Mouse (Mus musculus): ENCODE results near the gene Usp38. TPM values are rescaled to one million over a fixed set of nuclear protein-coding genes. Genes with fewer than 3 reads are reported as not detected.
A peak's percentile ranks its signal among the peaks of the same experiment; 100 is the strongest.

The Usp38 gene
- polyA plus RNA-seq, 1 experiment from 2014 or later, result 17.0 TPM

- no peaks in the 10 kb centered on the region for H3K9me3 ChIP-seq (replicated peaks)
These were observed 53.6 kb downstream of the Usp38 start for GRCm38 (mm10) chr8:80961070-80961609.

DNA sequence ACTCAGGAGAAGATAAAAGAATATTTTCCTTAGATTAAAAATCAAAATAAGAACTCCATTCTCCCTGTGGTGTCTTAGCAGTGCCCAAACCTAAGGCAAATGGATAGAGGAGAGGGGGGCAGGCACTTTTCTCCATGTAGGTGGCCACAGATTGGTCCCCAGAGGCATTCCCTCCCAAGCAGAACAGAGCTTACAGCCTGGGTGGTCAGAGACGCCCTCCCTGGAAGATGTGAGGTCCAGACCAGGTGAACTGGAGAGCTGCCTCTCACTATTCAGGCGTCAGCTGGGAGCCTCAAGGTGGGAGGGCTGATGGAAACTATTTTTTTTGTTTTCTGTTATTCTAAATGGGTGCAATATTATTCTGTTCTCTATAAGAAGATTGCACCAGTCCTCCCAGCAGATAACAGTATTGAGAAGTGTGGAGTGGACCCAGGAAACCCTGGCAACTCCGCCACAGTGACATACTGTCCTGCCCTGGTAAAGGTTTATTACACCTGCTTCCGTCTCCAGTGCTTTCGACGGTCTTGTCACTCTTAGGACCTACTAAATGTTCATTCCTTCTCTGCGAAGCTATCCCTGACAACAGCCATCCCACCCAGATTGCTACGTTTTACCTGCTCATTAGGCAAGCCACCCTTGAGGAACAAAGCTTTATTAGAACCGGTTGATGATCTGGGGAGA is 55.0 kb downstream of the Usp38 start:
- H3K9me3 ChIP-seq (replicated peaks), result peaks cover 7% of the 10 kb centered on the region; the same call in 1 of the 2 replicates
- WGBS, result 64% methylated on average over 9 of the region's 9 CpGs
- no peaks in the 10 kb centered on the region for H3K36me3 ChIP-seq
- H3K4me2 ChIP-seq, result no peak overlapping the region
- no peak overlapping the region for H3K9ac ChIP-seq (replicated peaks)
- H3K27ac ChIP-seq (replicated peaks), result no peak overlapping the region
- peaks cover 10% of the 10 kb centered on the region for H3K4me1 ChIP-seq
- no peaks in the 10 kb centered on the region for H3K27me3 ChIP-seq (replicated peaks)
- H3K4me3 ChIP-seq (replicated peaks), result no peak overlapping the region
- no peak for ATAC-seq (ENCODE audit: low FRiP score)

More at GRCm38 (mm10) chr8:80961070-80961609, 53.6 kb downstream of the Usp38 start:
- no peak for ATAC-seq (ENCODE audit: low FRiP score)
- 72% methylated on average over 4 of the region's 4 CpGs for WGBS
- Histone ChIP-seq H3K4me3 (replicated peaks) (no peak overlapping the region), H3K27me3 (replicated peaks) (no peaks in the 10 kb centered on the region), H3K9ac (replicated peaks) (no peak overlapping the region), H3K4me2 (no peak overlapping the region), H3K27ac (replicated peaks) (no peak overlapping the region), H3K4me1 (peaks cover 10% of the 10 kb centered on the region), H3K36me3 (no peaks in the 10 kb centered on the region)

GRCm38 (mm10) chr8:80957776-80958175 is 57.0 kb downstream of the Usp38 start:
- 67% methylated on average over 5 of the region's 5 CpGs for WGBS
- ATAC-seq (ENCODE audit: low FRiP score), result no peak

GRCm38 (mm10) chr8:80952973-80953372 is 61.8 kb downstream of the Usp38 start:
- Histone ChIP-seq H3K9me3 (replicated peaks) (peaks cover 7% of the 10 kb centered on the region; the same call in 1 of the 2 replicates), H3K27me3 (replicated peaks) (no peaks in the 10 kb centered on the region), H3K27ac (replicated peaks) (no peak overlapping the region), H3K36me3 (no peaks in the 10 kb centered on the region), H3K4me2 (no peak overlapping the region), H3K4me3 (replicated peaks) (no peak overlapping the region), H3K4me1 (peaks cover 7% of the 10 kb centered on the region; the same call in 1 of the 2 replicates), H3K9ac (replicated peaks) (no peak overlapping the region)
- 59% methylated on average over 3 of the region's 3 CpGs for WGBS
- peak; percentile 65 for ATAC-seq (ENCODE audit: low FRiP score)

More at GRCm38 (mm10) chr8:80957776-80958175, 57.0 kb downstream of the Usp38 start:
- H3K27me3 ChIP-seq (replicated peaks), result no peaks in the 10 kb centered on the region
- peaks cover 7% of the 10 kb centered on the region; the same call in 1 of the 2 replicates for H3K9me3 ChIP-seq (replicated peaks)
- H3K4me2 ChIP-seq, result no peak overlapping the region
- no peak overlapping the region for H3K27ac ChIP-seq (replicated peaks)
- H3K36me3 ChIP-seq, result no peaks in the 10 kb centered on the region
- H3K4me3 ChIP-seq (replicated peaks), result no peak overlapping the region
- peaks cover 10% of the 10 kb centered on the region for H3K4me1 ChIP-seq
- no peak overlapping the region for H3K9ac ChIP-seq (replicated peaks)

DNA sequence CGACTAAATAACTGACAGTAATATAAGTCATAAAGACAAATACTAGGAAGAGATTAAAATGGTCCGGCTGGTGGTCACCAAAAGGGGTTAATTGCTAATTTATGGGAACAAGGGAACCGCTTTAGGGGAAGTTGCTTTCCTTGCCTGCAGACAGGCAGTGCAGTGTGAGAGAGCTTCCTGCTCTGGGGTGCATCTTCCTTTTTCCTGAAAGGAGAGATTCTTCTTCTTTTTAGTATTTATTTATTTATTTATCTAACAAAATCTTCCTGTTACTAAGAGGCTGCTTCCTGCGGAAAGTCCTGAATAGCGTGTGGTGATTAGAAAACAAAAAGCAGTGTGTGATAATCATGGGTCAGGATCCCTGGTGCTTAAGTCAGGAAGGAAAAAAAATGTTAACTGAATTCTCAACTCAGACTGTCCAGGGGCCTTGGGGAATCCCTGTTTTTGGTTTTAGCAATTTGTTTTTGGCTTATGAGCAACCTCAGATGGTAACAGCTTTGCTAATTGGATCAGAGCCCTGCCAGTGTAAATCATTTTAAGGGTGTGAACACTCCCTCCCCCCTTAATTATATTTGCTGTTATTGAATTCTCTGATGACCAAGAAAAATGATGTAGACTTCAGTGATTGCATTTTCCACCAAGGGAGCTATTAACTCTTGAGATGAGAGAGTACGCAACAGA is 62.4 kb downstream of the Usp38 start:
- Histone ChIP-seq H3K27ac (replicated peaks) (peak overlapping the region; percentile 56; the same call in 1 of the 2 replicates), H3K4me3 (replicated peaks) (no peak overlapping the region)
- WGBS, result 29% methylated on average over 6 of the region's 6 CpGs

GRCm38 (mm10) chr8:80948405-80949183 is 66.1 kb downstream of the Usp38 start:
- Histone ChIP-seq H3K9ac (replicated peaks) (no peak overlapping the region), H3K9me3 (replicated peaks) (no peaks in the 10 kb centered on the region), H3K27ac (replicated peaks) (no peak overlapping the region), H3K36me3 (no peaks in the 10 kb centered on the region), H3K4me3 (replicated peaks) (no peak overlapping the region), H3K27me3 (replicated peaks) (no peaks in the 10 kb centered on the region), H3K4me1 (peaks cover 7% of the 10 kb centered on the region; the same call in 1 of the 2 replicates), H3K4me2 (no peak overlapping the region)
- WGBS, result 86% methylated on average over 7 of the region's 7 CpGs
- ATAC-seq (ENCODE audit: low FRiP score), result no peak

More for the DNA sequence above, 62.4 kb downstream of the Usp38 start:
- H3K4me1 ChIP-seq, result peaks cover 7% of the 10 kb centered on the region; the same call in 1 of the 2 replicates
- no peaks in the 10 kb centered on the region for H3K36me3 ChIP-seq
- no peak overlapping the region for H3K9ac ChIP-seq (replicated peaks)
- H3K27me3 ChIP-seq (replicated peaks), result no peaks in the 10 kb centered on the region
- H3K9me3 ChIP-seq (replicated peaks), result peaks cover 7% of the 10 kb centered on the region; the same call in 1 of the 2 replicates
- ATAC-seq (ENCODE audit: low FRiP score), result peak; percentile 68
- H3K4me2 ChIP-seq, result no peak overlapping the region

GRCm38 (mm10) chr8:80943742-80944141 is 71.0 kb downstream of the Usp38 start:
- H3K27ac ChIP-seq (replicated peaks), result no peak overlapping the region
- H3K4me1 ChIP-seq, result peaks cover under 1% of the 10 kb centered on the region; the same call in 1 of the 2 replicates
- no peak for ATAC-seq (ENCODE audit: low FRiP score)
- H3K4me3 ChIP-seq (replicated peaks), result no peak overlapping the region
- H3K27me3 ChIP-seq (replicated peaks), result no peaks in the 10 kb centered on the region
- 72% methylated on average over 3 of the region's 3 CpGs for WGBS
- no peak overlapping the region for H3K9ac ChIP-seq (replicated peaks)
- H3K4me2 ChIP-seq, result no peak overlapping the region
- H3K36me3 ChIP-seq, result no peaks in the 10 kb centered on the region
- no peaks in the 10 kb centered on the region for H3K9me3 ChIP-seq (replicated peaks)

- Histone ChIP-seq H3K27ac (replicated peaks) (no peak overlapping the region), H3K4me3 (replicated peaks) (no peak overlapping the region), H3K27me3 (replicated peaks) (no peaks in the 10 kb centered on the region), H3K36me3 (no peaks in the 10 kb centered on the region), H3K4me1 (peaks cover 10% of the 10 kb centered on the region), H3K4me2 (no peak overlapping the region), H3K9me3 (replicated peaks) (no peaks in the 10 kb centered on the region), H3K9ac (replicated peaks) (no peak overlapping the region)
- ATAC-seq (ENCODE audit: low FRiP score), result no peak
- WGBS, result 89% methylated on average over 3 of the region's 3 CpGs
These were observed 73.1 kb downstream of the Usp38 start for GRCm38 (mm10) chr8:80941621-80942020.

DNA sequence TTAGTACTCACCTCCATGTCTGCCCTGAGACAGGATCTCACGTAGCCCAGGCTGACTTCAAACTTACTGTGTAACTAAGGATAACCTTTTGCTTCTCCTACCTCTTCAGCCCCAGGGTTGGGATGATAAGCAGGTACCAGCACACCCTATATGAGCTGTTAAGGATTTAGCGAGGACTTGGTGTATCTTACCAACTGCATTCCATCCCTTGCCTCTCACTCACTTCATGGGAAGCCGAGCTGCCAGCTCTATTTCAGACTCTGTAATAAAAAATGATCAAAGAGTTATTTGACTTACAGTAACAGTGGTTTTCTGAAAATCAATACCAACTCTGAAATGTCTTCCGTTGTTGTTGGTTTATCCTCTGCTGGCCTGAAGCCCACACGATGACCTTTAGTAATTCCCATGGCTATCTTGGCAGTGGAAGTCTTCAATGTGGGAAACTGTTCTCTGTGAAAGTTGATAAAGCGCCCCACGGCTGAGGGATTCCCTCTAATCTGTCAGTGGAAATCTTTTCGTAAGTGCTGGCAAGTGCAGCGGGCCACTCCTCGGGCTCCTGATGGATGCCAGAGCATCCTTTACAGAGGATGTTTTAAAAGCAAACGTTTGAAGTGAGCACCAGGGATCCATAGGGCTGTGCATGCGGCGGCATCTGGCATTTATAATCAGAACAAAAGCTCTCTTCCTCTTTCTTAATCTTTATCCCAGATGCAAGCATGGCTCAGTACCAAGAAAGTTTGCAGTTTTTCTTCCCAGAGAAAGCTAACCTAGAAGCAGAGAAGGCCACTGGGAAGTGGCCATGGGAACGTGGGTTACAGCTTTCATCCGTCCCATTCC is 76.7 kb downstream of the Usp38 start:
- Histone ChIP-seq H3K27ac (replicated peaks) (no peak overlapping the region), H3K4me3 (replicated peaks) (no peak overlapping the region), H3K4me2 (no peak overlapping the region), H3K9me3 (replicated peaks) (no peaks in the 10 kb centered on the region), H3K4me1 (peaks cover 10% of the 10 kb centered on the region), H3K27me3 (replicated peaks) (no peaks in the 10 kb centered on the region), H3K36me3 (no peaks in the 10 kb centered on the region), H3K9ac (replicated peaks) (no peak overlapping the region)
- ATAC-seq (ENCODE audit: low FRiP score), result no peak
- 63% methylated on average over 15 of the region's 15 CpGs for WGBS

All from neural tube, embryonic 15.5 days (tissue).